Mouse (Mus musculus) bone marrow macrophage, adult 2 months (primary cell): Measurements from ENCODE around the gene Foxn3. TPM values are rescaled to one million over a fixed set of nuclear protein-coding genes. Genes with fewer than 3 reads are reported as not detected.

Experiments used
- H3K27ac ChIP-seq: 2 replicates; pipeline ENCODE4 v1.5.1; 2012; ENCODE audit warnings: low read depth, low read length; ENCODE audit not compliant: insufficient read depth
- H3K4me1 ChIP-seq: 2 replicates; pipeline ENCODE4 v1.6.1; 2012; ENCODE audit warnings: low read length; ENCODE audit not compliant: control insufficient read depth, insufficient read depth
- H3K4me3 ChIP-seq: 2 replicates; pipeline ENCODE4 v1.5.1; 2012; ENCODE audit warnings: mild to moderate bottlenecking, low read length, moderate library complexity; ENCODE audit not compliant: insufficient read depth
- CTCF ChIP-seq: IDR thresholded peaks from 2 replicates; pipeline ENCODE4 v1.5.1; 2012; ENCODE audit warnings: low read depth, mild to moderate bottlenecking, low read length, moderate library complexity
- POLR2A ChIP-seq: IDR thresholded peaks from 2 replicates; pipeline ENCODE4 v1.6.1; 2012; ENCODE audit warnings: mild to moderate bottlenecking, low read depth, low read length, borderline replicate concordance
- polyA plus RNA-seq: library from polyadenylated mRNA; stranded (reverse); fragments of >200 nt; gene quantifications from 2 replicates; pipeline ENCODE4 v1.2.4, GENCODE M21; 2012; ENCODE audit not compliant: missing spikeins, insufficient read depth, insufficient read length

The Foxn3 gene
- polyA plus RNA-seq, 1 experiment: 27.7 TPM

DNA sequence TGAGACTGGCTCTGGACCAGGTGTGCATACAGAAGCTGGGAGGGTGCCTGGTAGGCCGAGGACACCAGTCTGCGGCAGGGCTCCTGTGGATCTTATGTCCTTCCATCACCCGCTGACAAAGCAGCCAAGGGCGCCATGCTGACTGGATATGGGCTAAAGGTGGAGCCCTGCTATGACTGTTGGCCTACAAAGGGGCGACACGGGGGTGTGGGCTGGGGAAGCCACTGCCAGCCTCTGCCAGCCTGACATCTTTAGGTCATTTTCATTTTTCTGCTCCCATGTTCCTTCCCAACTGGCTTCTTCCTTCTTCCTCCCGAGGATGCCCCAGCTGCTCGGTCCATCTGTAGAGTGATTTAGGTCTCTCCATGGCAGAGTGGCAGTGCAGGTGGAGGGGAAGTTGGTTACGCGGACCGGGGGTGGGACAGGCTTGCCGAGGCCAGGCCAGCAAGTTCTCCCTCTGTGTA is 232.5 kb downstream of the Foxn3 start:
- TF ChIP-seq POLR2A (no peak), CTCF (no peak)
- Histone ChIP-seq H3K4me3 (no peak overlapping the region), H3K27ac (no peak overlapping the region), H3K4me1 (peaks cover 13% of the 10 kb centered on the region)

DNA sequence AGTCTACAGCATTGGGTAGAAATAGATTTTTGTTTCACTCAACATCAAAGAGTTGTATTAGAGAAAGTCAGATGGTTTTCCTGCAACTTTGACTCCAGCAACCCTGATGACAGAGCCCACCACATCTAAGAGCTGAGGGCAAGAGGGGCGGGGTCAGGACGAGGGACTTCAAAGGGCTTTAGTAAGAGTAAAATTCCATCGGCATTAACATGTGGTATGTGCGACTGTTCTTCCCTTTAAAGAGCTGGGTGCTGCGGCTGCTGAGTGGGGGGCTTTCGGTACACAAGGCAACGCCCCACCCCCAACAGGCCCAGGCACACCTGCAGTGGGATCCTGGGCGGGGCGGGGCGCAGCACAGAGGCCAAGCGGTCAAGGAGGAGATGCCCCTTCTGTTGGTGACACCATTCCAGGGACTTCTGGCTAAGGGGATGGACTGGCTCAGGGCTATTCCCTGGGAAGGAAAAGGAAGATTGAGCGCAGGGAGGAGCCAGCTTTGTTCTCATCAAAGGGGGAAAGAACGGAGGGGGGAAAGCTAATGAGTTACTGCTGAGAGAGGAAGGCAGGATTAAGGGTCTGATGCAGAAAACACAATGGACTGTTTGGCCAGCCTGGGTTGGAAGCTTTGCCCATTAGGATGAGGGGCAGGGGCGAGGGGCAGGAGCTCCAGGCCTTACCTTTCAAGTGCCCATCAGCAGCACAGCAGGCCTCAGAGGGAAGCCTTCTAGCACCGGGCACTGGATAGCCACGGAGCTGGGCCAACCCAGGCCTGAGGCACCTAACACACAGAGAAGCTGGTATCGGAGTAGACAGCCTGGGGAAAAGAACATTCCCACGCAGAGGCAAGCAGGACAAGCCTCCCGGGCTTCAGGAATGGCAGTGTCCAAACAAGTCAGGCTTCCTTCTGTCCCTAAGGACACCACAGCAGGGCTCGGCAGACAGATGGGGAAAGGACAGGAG is 233.8 kb downstream of the Foxn3 start:
- Histone ChIP-seq H3K27ac (no peak overlapping the region), H3K4me3 (no peak overlapping the region), H3K4me1 (peaks cover 15% of the 10 kb centered on the region)
- TF ChIP-seq POLR2A (no peak), CTCF (no peak)

DNA sequence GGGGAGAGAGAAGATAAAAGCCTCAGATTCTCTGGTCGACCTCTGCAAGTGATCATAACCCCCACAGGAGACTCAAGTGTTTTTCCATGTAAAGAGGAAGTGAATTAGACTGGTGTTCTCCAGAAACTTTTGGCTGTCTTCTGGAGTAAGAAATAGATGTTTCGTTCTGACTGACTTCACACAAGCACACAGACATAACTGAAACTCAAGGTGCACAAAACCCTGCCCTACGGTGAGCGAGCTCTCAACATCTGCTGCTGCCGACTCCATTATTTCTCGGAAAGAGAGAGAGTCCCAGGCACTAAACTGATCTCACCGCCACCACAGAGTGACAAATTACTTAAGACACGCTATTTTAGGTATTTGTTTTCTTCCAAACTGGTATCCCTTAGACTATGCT is 237.2 kb downstream of the Foxn3 start:
- Histone ChIP-seq H3K4me1 (peaks cover 9% of the 10 kb centered on the region), H3K27ac (no peak overlapping the region), H3K4me3 (no peak overlapping the region)
- no peak for TF ChIP-seq CTCF
- no peak for TF ChIP-seq POLR2A

DNA sequence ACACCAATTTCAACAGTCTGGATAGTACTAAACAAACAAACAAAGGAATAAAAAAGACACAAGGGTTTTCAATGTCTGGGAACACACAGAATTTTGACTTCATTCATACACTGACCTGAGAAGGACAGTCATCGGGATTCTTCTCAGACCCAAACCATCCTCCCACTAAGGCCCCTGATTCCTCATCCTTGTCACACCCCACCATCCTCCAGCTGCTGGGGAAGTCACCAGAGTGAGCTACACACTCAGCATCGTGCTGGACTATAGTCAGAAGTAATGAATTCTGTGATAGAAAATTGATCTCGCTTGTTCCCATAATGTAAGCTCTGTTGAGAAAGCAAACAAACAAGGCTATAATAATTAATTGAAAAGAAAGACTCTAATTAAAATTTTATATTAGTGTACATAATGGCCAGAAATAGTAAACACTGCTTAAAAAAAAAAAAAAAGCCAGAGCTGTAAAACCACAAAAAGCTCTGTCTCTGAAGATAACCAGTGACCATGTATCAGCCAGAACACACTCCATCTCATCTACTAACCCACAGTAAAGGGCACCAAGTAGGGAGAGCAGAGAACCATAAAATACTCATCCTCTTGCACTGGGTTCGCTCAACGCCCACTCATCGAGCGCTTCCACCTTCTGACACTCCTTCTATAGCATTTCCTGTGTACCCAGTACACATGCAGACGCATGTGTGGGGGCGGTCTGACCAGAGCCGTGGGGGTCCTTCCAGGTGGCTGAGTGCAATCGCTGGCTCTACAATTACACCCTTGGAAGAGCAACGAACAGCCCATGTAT is 241.6 kb downstream of the Foxn3 start:
- H3K4me3 ChIP-seq: no peak overlapping the region
- H3K4me1 ChIP-seq: peaks cover 19% of the 10 kb centered on the region
- H3K27ac ChIP-seq: no peak overlapping the region

DNA sequence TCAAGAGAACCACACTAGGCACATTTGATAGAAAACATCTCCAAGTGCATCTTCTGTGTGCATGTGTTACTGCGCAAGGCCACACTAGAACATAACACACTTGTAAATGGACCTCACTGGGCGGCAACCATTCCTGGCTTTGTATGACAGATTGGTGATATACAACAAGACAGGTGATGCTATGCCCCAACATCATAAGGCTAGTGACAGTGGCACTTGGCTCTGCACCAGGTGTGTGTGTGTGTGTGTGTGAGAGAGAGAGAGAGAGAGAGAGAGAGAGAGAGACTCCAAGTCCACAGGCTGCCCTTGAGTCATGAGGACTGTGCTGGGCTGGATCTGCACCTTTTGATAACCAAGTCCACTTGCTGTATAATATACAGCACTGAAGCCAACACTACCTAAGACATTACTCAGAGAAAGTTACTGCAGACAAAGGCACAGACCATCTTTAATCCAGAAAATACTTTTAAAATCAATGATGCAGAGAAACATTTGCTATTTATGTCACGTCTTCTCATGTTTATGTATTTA is 242.4 kb downstream of the Foxn3 start:
- no peak for TF ChIP-seq POLR2A
- TF ChIP-seq CTCF: no peak
- no peak overlapping the region for H3K4me3 ChIP-seq
- H3K27ac ChIP-seq: no peak overlapping the region
- H3K4me1 ChIP-seq: peaks cover 13% of the 10 kb centered on the region

More for the DNA sequence above, 241.6 kb downstream of the Foxn3 start:
- TF ChIP-seq CTCF: no peak

DNA sequence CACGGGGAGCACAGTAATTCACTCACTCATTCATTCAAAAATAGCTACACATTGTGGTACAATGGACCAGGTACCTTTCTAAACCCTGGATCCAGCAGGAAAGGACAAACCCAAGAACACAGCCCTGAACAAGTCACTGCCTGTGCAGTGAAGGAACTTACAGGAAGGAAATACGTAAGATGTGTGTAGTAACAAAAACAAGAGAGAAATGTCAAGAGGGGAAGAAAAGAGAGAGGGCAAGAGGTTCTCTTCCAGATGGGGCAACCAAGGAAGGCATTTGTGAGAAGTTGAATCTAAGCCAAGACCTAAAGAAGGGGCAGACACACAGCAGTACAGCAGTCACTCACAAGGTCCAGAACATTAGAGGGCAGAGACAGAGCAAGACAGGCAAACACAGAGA is 243.5 kb downstream of the Foxn3 start:
- peaks cover 13% of the 10 kb centered on the region for H3K4me1 ChIP-seq
- TF ChIP-seq CTCF (no peak), POLR2A (no peak)
- H3K4me3 ChIP-seq: no peak overlapping the region
- H3K27ac ChIP-seq: no peak overlapping the region

DNA sequence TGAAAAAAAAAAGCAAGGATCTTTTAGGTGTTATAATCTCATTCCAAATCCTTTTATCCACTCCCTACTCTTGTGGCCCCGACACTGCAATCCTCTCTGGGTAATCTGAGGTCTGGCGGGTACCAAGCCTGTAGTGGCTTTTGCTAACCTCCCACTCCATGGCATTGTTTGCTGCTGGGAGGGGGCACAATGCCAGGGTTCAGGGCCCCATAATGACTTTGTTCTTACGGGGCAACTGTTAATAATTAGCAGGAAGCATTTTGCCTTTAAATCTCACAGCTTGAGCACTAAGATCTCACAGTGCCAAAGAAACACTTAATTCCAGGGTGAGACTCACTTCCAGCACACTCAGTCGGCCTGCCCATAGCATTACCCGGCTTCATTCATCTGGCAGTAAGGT is 244.2 kb downstream of the Foxn3 start:
- Histone ChIP-seq H3K4me1 (peaks cover 15% of the 10 kb centered on the region), H3K4me3 (no peak overlapping the region), H3K27ac (no peak overlapping the region)
- TF ChIP-seq POLR2A (no peak), CTCF (no peak)

DNA sequence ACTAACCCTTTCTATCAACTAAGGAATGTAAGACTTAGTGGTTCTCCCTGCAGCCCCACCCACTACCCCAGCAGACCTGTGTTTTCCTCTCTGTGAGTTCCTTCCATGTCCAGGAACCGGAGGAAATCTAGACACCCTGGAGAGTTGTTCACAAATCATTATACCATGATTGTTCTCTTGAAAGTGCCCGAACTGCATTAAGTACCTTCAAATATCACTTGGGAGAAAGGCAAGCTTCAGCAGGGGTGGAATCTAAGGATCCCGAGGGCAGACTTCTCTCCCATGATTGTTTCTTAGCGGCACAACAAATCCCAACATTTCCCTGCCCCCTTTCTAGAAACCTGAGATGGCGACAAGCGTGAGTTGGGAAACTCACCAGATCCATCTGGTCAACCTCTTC is 247.5 kb downstream of the Foxn3 start:
- H3K4me3 ChIP-seq: no peak overlapping the region
- TF ChIP-seq POLR2A (no peak), CTCF (no peak)
- H3K4me1 ChIP-seq: peaks cover 15% of the 10 kb centered on the region
- no peak overlapping the region for H3K27ac ChIP-seq

DNA sequence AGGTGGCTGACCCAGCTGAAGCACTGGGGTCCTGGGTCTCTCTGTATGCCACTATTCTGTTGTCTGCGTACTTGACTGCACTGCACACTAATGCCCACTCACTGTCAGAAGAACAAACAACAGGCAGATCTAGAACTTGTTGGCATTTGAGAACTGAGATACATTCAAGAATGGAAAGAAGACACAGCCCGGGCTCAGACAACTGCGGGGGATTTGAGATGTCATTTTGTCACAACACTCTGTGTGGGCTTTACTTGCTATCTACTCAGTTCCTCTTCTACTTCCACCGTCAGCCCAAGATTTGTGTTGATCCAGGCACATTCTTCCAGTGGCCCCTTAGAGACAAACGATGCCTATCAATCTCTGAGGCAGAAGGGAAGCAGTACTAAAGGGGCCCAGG is 248.6 kb downstream of the Foxn3 start:
- TF ChIP-seq CTCF (no peak), POLR2A (no peak)
- H3K27ac ChIP-seq: no peak overlapping the region

More for the DNA sequence above, 248.6 kb downstream of the Foxn3 start:
- Histone ChIP-seq H3K4me3 (no peak overlapping the region), H3K4me1 (peaks cover 13% of the 10 kb centered on the region)
